Mouse (Mus musculus) embryo, embryonic 10 days (tissue): ENCODE measurements around the gene Ncoa7.
A peak's percentile ranks its signal among the peaks of the same experiment; 100 is the strongest.
"Not testable (repeated sequence)": the region's sequence is repeated elsewhere in the genome, so short reads cannot be mapped to it uniquely, and the experiment has no call there.

Experiments used
- DNase-seq: peaks from one replicate; pipeline ENCODE4 v3.0.0-alpha.2; 2015; ENCODE audit warnings: low spot score

The Ncoa7 gene

DNA sequence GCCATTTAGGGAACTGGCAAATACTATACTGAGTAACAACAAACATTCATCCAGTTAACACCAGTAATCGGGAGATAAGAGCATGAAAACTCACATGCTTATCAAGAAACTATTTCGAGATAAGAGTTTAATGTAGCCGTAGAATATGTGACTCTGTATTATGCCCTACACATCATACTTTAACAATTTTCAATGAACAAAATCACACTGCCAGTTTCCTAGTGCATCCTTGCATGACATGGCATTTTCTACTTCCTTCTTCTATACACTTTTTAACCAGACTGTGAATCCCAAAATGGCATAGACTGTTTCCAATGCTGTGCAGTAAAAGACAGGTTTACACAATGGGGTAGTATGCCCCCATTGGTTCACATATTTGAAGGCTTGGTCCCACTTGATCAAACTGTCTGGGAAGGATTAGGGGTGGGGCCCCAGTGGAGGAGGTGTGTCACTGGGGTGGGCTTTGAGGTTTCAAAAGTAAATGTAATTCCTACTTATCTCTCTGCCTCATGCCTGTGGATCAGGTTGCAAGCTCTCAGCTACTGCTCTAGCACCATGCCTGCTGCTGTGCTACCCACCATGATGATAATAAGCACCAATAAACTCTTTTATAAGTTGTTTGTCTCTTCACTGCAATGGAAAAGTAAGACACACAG is 15.3 kb downstream of the Ncoa7 start:
- no peak for DNase-seq

DNA sequence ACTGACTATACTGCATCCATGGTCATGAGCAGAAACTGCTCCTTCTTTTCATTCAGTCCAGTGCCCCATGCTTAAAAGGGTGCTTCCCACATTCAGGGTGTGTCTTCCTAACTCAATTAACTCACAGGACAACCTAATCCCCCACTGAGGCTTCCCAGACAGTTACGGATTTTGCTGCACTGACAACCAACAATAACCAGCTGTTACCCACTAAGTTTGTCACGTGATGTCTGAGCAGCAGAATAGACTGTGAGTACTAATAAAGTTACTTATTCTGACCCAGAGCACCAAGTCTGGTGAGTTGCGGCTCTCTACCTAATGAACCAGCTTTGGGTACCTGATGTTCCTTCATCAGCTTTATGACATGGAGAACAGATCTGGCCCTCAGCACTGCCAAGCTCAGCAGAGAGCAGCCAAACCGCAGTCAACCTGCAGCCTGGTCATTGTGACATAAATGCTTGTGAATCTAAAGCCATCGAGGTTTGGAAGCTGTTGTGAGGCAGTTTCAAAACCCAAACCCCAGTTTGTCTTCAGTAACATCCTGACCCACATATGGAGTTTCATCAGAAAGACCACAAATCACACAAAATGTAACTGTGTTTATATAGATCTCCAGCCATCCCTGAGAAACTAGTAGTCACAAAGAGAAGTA is 16.9 kb downstream of the Ncoa7 start:
- no peak for DNase-seq

GRCm38 (mm10) chr10:30780921-30781320 is 22.2 kb downstream of the Ncoa7 start:
- not testable (repeated sequence) for DNase-seq

GRCm38 (mm10) chr10:30778240-30778639 is 24.9 kb downstream of the Ncoa7 start:
- no peak for DNase-seq

DNA sequence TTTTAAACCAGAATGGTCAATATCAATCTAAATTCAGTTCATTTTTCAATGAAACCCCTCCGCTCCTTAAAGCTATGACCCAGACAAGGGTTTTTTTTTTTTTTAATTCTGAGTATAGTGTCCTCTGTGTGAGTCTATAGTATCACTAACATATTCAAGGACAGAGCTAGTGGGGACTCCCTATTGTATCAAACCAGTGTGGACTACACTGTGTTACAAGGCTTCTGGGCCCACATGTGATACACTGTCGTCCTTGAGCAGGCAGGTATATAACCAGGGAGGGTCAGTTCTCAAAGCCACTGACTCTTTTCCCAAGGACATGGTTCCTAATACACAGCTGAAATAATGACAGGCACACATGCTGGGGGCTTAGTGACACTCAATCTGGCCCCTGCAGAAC is 27.1 kb downstream of the Ncoa7 start:
- no peak for DNase-seq

- no peak for DNase-seq
These were observed 27.6 kb downstream of the Ncoa7 start for GRCm38 (mm10) chr10:30775568-30775967.

DNA sequence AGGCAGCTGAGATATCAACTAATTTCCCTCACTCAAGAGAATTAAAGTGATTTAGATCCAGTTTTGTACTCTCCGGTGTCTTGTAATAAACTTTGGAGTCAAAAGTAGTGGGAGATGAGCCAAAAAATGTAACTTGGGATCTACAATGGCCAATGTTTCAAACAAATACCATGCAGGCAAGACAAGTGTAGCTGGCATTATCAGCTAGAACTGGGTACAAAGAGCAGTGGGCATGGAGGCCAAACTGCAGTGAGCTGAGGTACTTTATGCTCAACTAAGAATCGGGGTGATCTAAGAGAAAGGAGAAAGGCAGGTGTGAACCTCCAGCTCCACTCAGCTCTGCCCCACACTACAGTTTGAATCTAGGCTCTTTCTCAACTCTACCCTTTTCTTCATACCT is 28.7 kb downstream of the Ncoa7 start:
- DNase-seq = no peak

DNA sequence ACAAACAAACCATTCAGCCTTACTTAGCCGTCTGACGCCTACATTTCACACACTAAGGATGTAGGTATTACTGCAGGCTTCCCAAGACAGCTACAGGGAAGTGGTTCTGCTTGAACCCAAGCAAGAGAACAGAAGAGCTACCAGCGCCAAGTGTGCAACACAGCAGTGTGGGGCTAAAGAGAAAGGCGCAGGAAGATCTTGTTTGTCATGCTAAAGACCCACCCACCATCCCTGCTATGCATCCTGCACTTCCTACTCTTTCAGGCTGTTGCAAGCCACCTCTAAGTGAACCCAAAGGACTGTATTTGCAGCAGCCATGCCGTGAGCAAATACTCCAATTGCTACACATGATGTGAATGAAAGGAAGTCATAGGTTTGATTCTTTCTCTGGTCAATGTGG is 29.9 kb downstream of the Ncoa7 start:
- no peak for DNase-seq

GRCm38 (mm10) chr10:30771417-30772158 is 31.5 kb downstream of the Ncoa7 start:
- DNase-seq = no peak

DNA sequence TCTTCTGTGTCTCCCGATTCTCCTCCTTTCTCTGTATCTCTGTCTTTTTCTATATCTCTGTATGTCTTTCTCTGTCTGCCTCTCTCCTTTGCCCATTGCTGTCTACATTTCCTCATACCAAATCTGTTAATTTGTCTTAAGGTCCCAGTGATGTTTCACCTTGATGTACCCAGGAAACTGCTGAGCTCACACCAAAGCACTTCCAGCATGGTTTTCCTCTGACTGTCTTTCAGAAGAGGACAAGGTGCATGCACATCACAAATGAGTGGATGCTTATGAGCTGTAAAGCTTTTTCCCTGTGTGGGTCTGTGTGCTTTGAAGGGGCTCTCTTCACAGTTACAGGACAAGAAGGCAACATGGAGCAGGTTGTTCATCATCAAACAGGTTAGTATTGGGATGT is 34.3 kb downstream of the Ncoa7 start:
- DNase-seq = no peak

DNA sequence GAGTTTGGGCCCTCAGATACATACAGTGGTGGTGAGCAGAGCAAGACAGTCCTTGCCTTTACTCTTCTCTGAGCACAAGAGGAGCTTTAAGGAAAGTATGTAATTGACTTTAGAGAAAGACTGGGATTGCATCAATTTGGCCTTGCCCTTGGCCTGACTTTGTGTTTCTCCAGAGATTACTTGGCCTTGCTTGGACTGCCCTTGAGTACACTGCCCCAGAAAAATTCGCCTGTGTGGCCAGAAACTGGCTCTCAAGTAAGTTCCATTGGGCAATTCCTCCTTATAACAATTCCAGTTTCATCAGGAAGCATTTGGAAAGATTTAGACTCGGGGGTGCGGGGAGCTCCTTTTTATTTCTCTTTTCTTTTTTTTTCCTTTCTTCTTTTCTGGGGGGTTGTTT is 34.9 kb downstream of the Ncoa7 start:
- no peak for DNase-seq

GRCm38 (mm10) chr10:30763179-30763770 is 39.9 kb downstream of the Ncoa7 start:
- peak; percentile 13 for DNase-seq

DNA sequence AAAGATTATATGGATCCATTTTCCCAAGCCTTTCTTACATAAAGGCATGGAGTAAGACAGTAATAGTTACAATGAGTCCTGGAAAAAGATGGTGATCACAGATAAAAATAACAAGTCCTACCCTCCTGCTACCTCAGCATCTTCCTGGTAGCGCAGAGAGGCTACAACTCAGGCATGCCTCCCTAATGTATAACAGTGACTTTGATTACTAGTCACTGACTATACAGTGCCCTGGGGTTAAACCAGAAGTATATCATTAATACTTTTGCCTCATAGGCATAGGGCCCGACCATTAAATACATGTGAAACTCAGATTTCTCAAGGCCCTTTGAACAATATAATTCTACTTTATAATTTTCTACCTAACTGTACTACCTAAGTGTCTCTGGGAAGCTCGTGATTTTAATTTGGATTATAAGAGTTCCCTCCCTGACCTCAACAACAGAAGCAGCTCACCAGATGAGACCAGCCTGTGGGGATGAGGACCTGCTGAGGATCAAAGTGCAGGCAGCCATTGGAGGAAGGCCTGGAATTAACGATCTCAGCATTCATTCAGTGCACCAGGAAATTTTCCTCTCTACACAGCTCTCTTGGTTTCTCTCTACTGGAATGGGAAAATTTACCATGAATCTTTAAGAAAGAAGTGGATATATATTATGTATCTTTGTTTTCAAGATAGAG is 40.7 kb downstream of the Ncoa7 start:
- no peak for DNase-seq

- no peak for DNase-seq
These were observed 43.6 kb downstream of the Ncoa7 start for GRCm38 (mm10) chr10:30759360-30760147.

- no peak for DNase-seq
These were observed 47.1 kb downstream of the Ncoa7 start for GRCm38 (mm10) chr10:30756064-30756463.

GRCm38 (mm10) chr10:30754825-30755457 is 48.2 kb downstream of the Ncoa7 start:
- DNase-seq = no peak

GRCm38 (mm10) chr10:30754082-30754481 is 49.0 kb downstream of the Ncoa7 start:
- DNase-seq = no peak

DNA sequence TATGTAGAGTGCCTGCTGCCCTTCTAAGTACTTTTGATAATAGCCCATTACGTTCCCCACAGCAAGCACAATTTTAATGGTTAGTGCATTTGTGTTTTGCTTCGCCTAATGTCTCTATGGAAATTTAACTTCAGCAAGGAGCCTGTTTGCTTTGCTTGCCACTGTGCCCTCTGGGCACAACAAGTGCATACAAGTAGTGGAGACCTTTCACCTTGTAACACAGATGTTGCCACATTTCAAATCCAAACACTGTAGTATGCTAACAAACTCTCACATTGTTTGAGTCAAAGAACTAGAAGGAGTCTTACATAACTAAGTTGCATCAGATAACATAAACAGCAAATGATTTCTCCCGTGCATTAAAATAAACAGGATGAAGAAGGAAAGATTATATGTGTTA is 50.6 kb downstream of the Ncoa7 start:
- no peak for DNase-seq

DNA sequence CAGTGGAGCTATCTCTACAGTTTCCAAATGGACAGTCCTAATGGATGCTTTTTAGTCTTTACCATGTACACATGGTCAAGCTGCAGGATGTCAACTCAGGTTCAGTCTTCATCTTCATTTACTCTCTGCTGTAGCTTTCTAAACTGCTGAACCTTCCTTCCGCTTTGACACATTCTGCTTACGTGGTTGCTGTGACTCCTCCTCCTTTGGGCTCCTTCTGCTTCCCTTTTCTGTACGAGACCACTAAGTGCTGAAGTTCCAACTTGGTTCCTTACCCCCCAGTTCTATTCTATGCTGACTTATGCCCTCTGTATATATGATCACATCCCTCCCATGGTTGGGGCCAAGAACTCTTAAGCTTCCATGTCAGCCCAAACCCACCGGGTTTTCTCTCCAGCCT is 51.5 kb downstream of the Ncoa7 start:
- no peak for DNase-seq

DNA sequence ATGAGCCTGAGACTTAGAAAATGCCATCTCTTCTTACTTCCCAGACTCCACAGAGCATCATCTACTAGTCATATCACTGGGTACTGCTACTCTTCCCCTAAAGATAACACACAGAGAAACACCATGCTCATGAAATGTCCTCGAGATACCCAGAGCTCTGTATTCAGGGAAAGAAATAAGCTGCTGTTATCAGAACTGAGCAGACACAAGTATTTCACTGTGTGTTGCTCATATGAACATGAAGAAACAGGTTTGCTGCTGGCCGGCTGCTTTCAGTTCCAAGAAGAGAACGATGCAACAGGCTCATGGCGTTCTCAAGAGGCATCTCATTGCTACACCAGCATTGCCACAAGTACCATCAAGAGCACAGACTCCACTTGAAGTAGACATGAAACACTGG is 53.3 kb downstream of the Ncoa7 start:
- no peak for DNase-seq
